Comparison of ENCODE assay signal across 11 mouse cellular contexts in genomic region chr9:34202942-34203551, GRCm38 (mm10).
A peak's percentile ranks its signal among the peaks of the same experiment; 100 is the strongest.
DNase-seq lines count a peak whose midpoint lies in the region; ATAC-seq and TF ChIP-seq lines count a peak whose summit lies in the region.
"Had no signal": no experiment of that assay in that cellular context is flagged by ENCODE, and none has a peak within 500 bp of the region (broad histone marks: within the 10 kb centered on the region; RNA-seq: fewer than 3 reads in every experiment).

No protein-coding gene starts in this region.

- H3K4me1 ChIP-seq in E14TG2a.4 (replicated peaks; ENCODE audit: low read depth, low read length) = peaks cover 5% of the 10 kb centered on the region; the same call in 1 of the 2 replicates
- peaks cover 18% of the 10 kb centered on the region for H3K4me1 ChIP-seq in forebrain, embryonic 16.5 days (replicated peaks; ENCODE audit: control insufficient read depth, insufficient read depth, low read length)
- H3K4me1 ChIP-seq in midbrain, embryonic 11.5 days (ENCODE audit: control insufficient read depth, insufficient read depth, low read length) = peaks cover 24% of the 10 kb centered on the region

- intact Hi-C loops in left cerebral cortex, postnatal 25 days (cut with DNase I) = no loop called here

- peak overlapping the region; percentile 25 for H3K4me2 ChIP-seq in forebrain, embryonic 16.5 days (ENCODE audit: low read length)
- no peak overlapping the region for H3K4me2 ChIP-seq in midbrain, embryonic 11.5 days
- H3K4me2 ChIP-seq: heart, embryonic 11.5 days; intestine, embryonic 15.5 days; lung, embryonic 15.5 days had no signal

- no peaks in the 10 kb centered on the region for H3K36me3 ChIP-seq in E14TG2a.4 (ENCODE audit: insufficient read depth, low read length)
- H3K36me3 ChIP-seq in forebrain, embryonic 16.5 days (ENCODE audit: control insufficient read depth, insufficient read depth) = no peaks in the 10 kb centered on the region
- H3K36me3 ChIP-seq in midbrain, embryonic 11.5 days (ENCODE audit: control insufficient read depth, insufficient read depth, low read length) = no peaks in the 10 kb centered on the region
- H3K36me3 ChIP-seq: intestine, embryonic 15.5 days; lung, embryonic 15.5 days had no signal

- H3K9me3 ChIP-seq in E14TG2a.4 (ENCODE audit: low read length) = no peaks in the 10 kb centered on the region
- no peaks in the 10 kb centered on the region for H3K9me3 ChIP-seq in forebrain, embryonic 16.5 days (ENCODE audit: control insufficient read depth, low read length)
- H3K9me3 ChIP-seq in midbrain, embryonic 11.5 days (ENCODE audit: control insufficient read depth, low read length) = no peaks in the 10 kb centered on the region
- H3K9me3 ChIP-seq: intestine, embryonic 15.5 days; lung, embryonic 15.5 days had no signal

- ATAC-seq in forebrain, embryonic 16.5 days = peak; percentile 36
- ATAC-seq in midbrain, embryonic 11.5 days (ENCODE audit: low FRiP score) = peak; percentile 23; the same call in 1 of the 2 replicates
- ATAC-seq: intestine, embryonic 15.5 days had no signal

- peak overlapping the region; percentile 61 for H3K4me3 ChIP-seq in E14TG2a.4 (replicated peaks; ENCODE audit: low read length)
- 0 out of 2 replicates have a peak overlapping the region, but pooled peaks have one; percentile 7 for H3K4me3 ChIP-seq in forebrain, embryonic 16.5 days (replicated peaks; ENCODE audit: low read length)
- no peak overlapping the region for H3K4me3 ChIP-seq in midbrain, embryonic 11.5 days (ENCODE audit: low read depth, low read length)
- H3K4me3 ChIP-seq: intestine, embryonic 15.5 days; lung, embryonic 15.5 days had no signal

- WGBS in forebrain, embryonic 16.5 days = 6% methylated on average over 11 of the region's 11 CpGs
- WGBS in midbrain, embryonic 11.5 days = 36% methylated on average over 11 of the region's 11 CpGs

- no peak overlapping the region for H3K27ac ChIP-seq in forebrain, embryonic 16.5 days (ENCODE audit: low read length)
- H3K27ac ChIP-seq in midbrain, embryonic 11.5 days (ENCODE audit: low read depth, low read length) = no peak overlapping the region
- H3K27ac ChIP-seq: intestine, embryonic 15.5 days; lung, embryonic 15.5 days had no signal

- peaks cover 15% of the 10 kb centered on the region; the same call in 1 of the 2 replicates for H3K27me3 ChIP-seq in E14TG2a.4 (ENCODE audit: insufficient read depth, low read length)
- H3K27me3 ChIP-seq in forebrain, embryonic 16.5 days (replicated peaks; ENCODE audit: control insufficient read depth, insufficient read depth, low read length) = no peaks in the 10 kb centered on the region
- H3K27me3 ChIP-seq in midbrain, embryonic 11.5 days (ENCODE audit: control insufficient read depth, insufficient read depth, low read length) = no peaks in the 10 kb centered on the region
- H3K27me3 ChIP-seq: intestine, embryonic 15.5 days; lung, embryonic 15.5 days had no signal

- no peak overlapping the region for H3K9ac ChIP-seq in forebrain, embryonic 16.5 days (replicated peaks; ENCODE audit: low read depth, low read length)
- H3K9ac ChIP-seq in midbrain, embryonic 11.5 days (ENCODE audit: low read length) = peak overlapping the region; percentile 22; the same call in 1 of the 2 replicates
- H3K9ac ChIP-seq: intestine, embryonic 15.5 days; lung, embryonic 15.5 days had no signal

- no peak for TF ChIP-seq CTCF in E14TG2a.4 (conservative IDR thresholded peaks at IDR 0.05; ENCODE audit: low read length)

- peak; percentile 7 for DNase-seq in brain, adult 2 months (ENCODE audit: low read depth, low spot score)
- DNase-seq in midbrain, embryonic 11.5 days (ENCODE audit: low spot score, missing footprints) = peak; percentile 75
- DNase-seq in right cerebral cortex, postnatal 14 days = no peak
- no peak for DNase-seq in right cerebral cortex, postnatal 4 days
- DNase-seq in T-cell, adult 2 months (ENCODE audit: low spot score) = no peak
- DNase-seq in left cerebral cortex, postnatal 25 days (ENCODE audit: low spot score in 2 of 2) = no peak

Comparison
In these comparisons a context has a peak if more than half of its experiments do, and no peak if none do; other contexts are left out.
1. DNase-seq: peak in brain, adult 2 months (single experiment) and midbrain, embryonic 11.5 days (single experiment); none in right cerebral cortex, postnatal 14 days (single experiment), right cerebral cortex, postnatal 4 days (single experiment), T-cell, adult 2 months (single experiment) and left cerebral cortex, postnatal 25 days (0 of 2).